Mouse (Mus musculus): ENCODE data around the gene Mb21d2. TPM values are rescaled to one million over a fixed set of nuclear protein-coding genes. Genes with fewer than 3 reads are reported as not detected.

The Mb21d2 gene
- polyA plus RNA-seq, 1 experiment from 2014 or later = 4.2 TPM

- no peak for ATAC-seq (replicated peaks; ENCODE audit: low FRiP score)
- WGBS = 49% methylated on average over 24 of the region's 24 CpGs
- Histone ChIP-seq H3K36me3 (ENCODE audit: control insufficient read depth, insufficient read depth, low read length) (no peaks in the 10 kb centered on the region), H3K4me1 (replicated peaks; ENCODE audit: control insufficient read depth, insufficient read depth, low read length) (no peaks in the 10 kb centered on the region), H3K27me3 (replicated peaks; ENCODE audit: control insufficient read depth, insufficient read depth, low read length) (no peaks in the 10 kb centered on the region), H3K27ac (ENCODE audit: low read depth, low read length) (no peak overlapping the region), H3K4me2 (no peak overlapping the region), H3K9me3 (ENCODE audit: control insufficient read depth, low read length) (no peaks in the 10 kb centered on the region), H3K4me3 (ENCODE audit: low read depth, low read length) (no peak overlapping the region), H3K9ac (ENCODE audit: low read depth, low read length) (no peak overlapping the region)
- DNase-seq (ENCODE audit: low spot score) = no peak
These were observed 89.1 kb downstream of the Mb21d2 start for GRCm38 (mm10) chr16:28840075-28840974.

DNA sequence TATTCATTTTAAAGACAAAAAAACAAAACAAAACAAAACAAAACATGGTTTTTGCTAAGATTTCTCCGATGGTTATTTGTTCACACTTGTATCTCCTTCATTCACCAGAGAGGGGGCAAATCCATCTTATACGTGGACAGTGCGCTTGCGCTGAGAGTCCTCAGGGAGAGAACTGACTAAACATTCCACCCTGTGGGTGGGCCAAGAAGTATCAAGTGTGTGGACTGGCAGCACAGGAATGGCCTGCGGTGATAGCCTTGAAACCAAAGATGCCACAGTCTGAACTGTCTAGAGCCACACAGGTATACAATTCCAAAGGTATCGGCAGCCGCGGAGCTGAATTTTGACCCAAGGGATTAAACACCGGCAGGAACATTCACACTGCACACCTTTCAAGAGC, 89.9 kb downstream of the Mb21d2 start:
- Histone ChIP-seq H3K4me1 (replicated peaks; ENCODE audit: control insufficient read depth, insufficient read depth, low read length) (no peaks in the 10 kb centered on the region), H3K27me3 (replicated peaks; ENCODE audit: control insufficient read depth, insufficient read depth, low read length) (no peaks in the 10 kb centered on the region), H3K4me2 (no peak overlapping the region), H3K4me3 (ENCODE audit: low read depth, low read length) (no peak overlapping the region), H3K9ac (ENCODE audit: low read depth, low read length) (no peak overlapping the region), H3K27ac (ENCODE audit: low read depth, low read length) (no peak overlapping the region), H3K36me3 (ENCODE audit: control insufficient read depth, insufficient read depth, low read length) (no peaks in the 10 kb centered on the region), H3K9me3 (ENCODE audit: control insufficient read depth, low read length) (no peaks in the 10 kb centered on the region)
- DNase-seq (ENCODE audit: low spot score) (no peak), ATAC-seq (replicated peaks; ENCODE audit: low FRiP score) (no peak)
- 82% methylated on average over 9 of the region's 9 CpGs for WGBS

- DNase-seq (ENCODE audit: low spot score) (no peak), ATAC-seq (replicated peaks; ENCODE audit: low FRiP score) (no peak)
- Histone ChIP-seq H3K4me3 (ENCODE audit: low read depth, low read length) (no peak overlapping the region), H3K9ac (ENCODE audit: low read depth, low read length) (no peak overlapping the region), H3K27ac (ENCODE audit: low read depth, low read length) (no peak overlapping the region), H3K4me1 (replicated peaks; ENCODE audit: control insufficient read depth, insufficient read depth, low read length) (no peaks in the 10 kb centered on the region), H3K4me2 (no peak overlapping the region), H3K9me3 (ENCODE audit: control insufficient read depth, low read length) (no peaks in the 10 kb centered on the region), H3K36me3 (ENCODE audit: control insufficient read depth, insufficient read depth, low read length) (no peaks in the 10 kb centered on the region), H3K27me3 (replicated peaks; ENCODE audit: control insufficient read depth, insufficient read depth, low read length) (no peaks in the 10 kb centered on the region)
- 20% methylated on average over 12 of the region's 12 CpGs for WGBS
These were observed 91.5 kb downstream of the Mb21d2 start for GRCm38 (mm10) chr16:28838016-28838415.

- H3K27ac ChIP-seq (ENCODE audit: low read depth, low read length) = no peak overlapping the region
- H3K9ac ChIP-seq (ENCODE audit: low read depth, low read length) = no peak overlapping the region
- WGBS = 77% methylated on average over 12 of the region's 12 CpGs
- no peaks in the 10 kb centered on the region for H3K27me3 ChIP-seq (replicated peaks; ENCODE audit: control insufficient read depth, insufficient read depth, low read length)
- H3K36me3 ChIP-seq (ENCODE audit: control insufficient read depth, insufficient read depth, low read length) = no peaks in the 10 kb centered on the region
- H3K4me3 ChIP-seq (ENCODE audit: low read depth, low read length) = no peak overlapping the region
- H3K4me1 ChIP-seq (replicated peaks; ENCODE audit: control insufficient read depth, insufficient read depth, low read length) = no peaks in the 10 kb centered on the region
- no peak for DNase-seq (ENCODE audit: low spot score)
- ATAC-seq (replicated peaks; ENCODE audit: low FRiP score) = no peak
- no peak overlapping the region for H3K4me2 ChIP-seq
- H3K9me3 ChIP-seq (ENCODE audit: control insufficient read depth, low read length) = no peaks in the 10 kb centered on the region
These were observed 97.3 kb downstream of the Mb21d2 start for GRCm38 (mm10) chr16:28832085-28832635.

GRCm38 (mm10) chr16:28829263-28829955, 100.1 kb downstream of the Mb21d2 start:
- H3K36me3 ChIP-seq (ENCODE audit: control insufficient read depth, insufficient read depth, low read length) = no peaks in the 10 kb centered on the region
- 84% methylated on average over 10 of the region's 10 CpGs for WGBS
- H3K4me2 ChIP-seq = no peak overlapping the region
- H3K4me3 ChIP-seq (ENCODE audit: low read depth, low read length) = no peak overlapping the region
- no peak overlapping the region for H3K9ac ChIP-seq (ENCODE audit: low read depth, low read length)
- no peak for DNase-seq (ENCODE audit: low spot score)
- H3K4me1 ChIP-seq (replicated peaks; ENCODE audit: control insufficient read depth, insufficient read depth, low read length) = no peaks in the 10 kb centered on the region
- no peak overlapping the region for H3K27ac ChIP-seq (ENCODE audit: low read depth, low read length)
- no peaks in the 10 kb centered on the region for H3K9me3 ChIP-seq (ENCODE audit: control insufficient read depth, low read length)
- no peak for ATAC-seq (replicated peaks; ENCODE audit: low FRiP score)
- no peaks in the 10 kb centered on the region for H3K27me3 ChIP-seq (replicated peaks; ENCODE audit: control insufficient read depth, insufficient read depth, low read length)

DNA sequence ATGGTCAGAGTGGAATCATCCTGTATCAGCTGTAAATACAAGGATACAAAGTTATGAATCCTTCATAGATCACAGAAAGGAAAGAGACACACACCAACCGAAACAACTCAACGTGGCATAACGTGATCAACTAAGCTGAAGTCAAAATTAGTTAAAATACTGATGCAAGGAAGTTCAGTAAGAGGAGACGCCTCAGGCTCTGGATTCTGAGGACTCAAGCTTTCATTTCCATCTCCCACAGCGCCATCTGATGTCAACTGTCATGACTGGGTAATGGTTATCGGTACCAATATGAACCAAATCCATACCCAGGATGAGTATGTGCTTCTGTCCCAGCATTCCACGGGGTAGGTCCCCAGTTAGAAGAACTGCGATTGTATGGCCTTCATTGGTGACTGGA, 104.7 kb downstream of the Mb21d2 start:
- H3K9me3 ChIP-seq (ENCODE audit: control insufficient read depth, low read length) = no peaks in the 10 kb centered on the region
- H3K27ac ChIP-seq (ENCODE audit: low read depth, low read length) = no peak overlapping the region
- WGBS = 85% methylated on average over 8 of the region's 8 CpGs
- no peaks in the 10 kb centered on the region for H3K36me3 ChIP-seq (ENCODE audit: control insufficient read depth, insufficient read depth, low read length)
- no peak overlapping the region for H3K4me3 ChIP-seq (ENCODE audit: low read depth, low read length)
- no peak overlapping the region for H3K4me2 ChIP-seq
- H3K27me3 ChIP-seq (replicated peaks; ENCODE audit: control insufficient read depth, insufficient read depth, low read length) = no peaks in the 10 kb centered on the region
- ATAC-seq (replicated peaks; ENCODE audit: low FRiP score) (no peak), DNase-seq (ENCODE audit: low spot score) (no peak)
- no peak overlapping the region for H3K9ac ChIP-seq (ENCODE audit: low read depth, low read length)
- H3K4me1 ChIP-seq (replicated peaks; ENCODE audit: control insufficient read depth, insufficient read depth, low read length) = no peaks in the 10 kb centered on the region

DNA sequence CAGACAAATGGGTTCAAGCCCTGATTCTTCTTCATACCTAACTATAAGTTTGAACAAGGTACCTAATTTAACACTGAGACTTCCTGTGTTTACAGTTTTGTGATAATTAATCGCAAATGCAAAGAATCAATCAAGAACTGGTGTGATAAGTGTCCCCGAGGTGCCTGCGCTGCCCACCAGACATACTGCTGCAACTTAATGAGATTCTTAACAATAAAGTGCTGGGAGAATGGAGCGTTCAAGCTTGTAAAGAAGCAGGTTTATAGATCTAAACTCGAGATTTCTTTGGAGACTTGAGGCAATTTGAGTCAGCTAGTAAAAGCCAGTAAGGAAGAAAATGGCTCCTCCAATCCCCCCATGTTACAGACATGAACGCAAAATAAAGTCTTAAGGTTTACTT, 107.7 kb downstream of the Mb21d2 start:
- Histone ChIP-seq H3K9ac (ENCODE audit: low read depth, low read length) (no peak overlapping the region), H3K4me2 (no peak overlapping the region), H3K27ac (ENCODE audit: low read depth, low read length) (no peak overlapping the region), H3K9me3 (ENCODE audit: control insufficient read depth, low read length) (no peaks in the 10 kb centered on the region), H3K36me3 (ENCODE audit: control insufficient read depth, insufficient read depth, low read length) (no peaks in the 10 kb centered on the region), H3K4me1 (replicated peaks; ENCODE audit: control insufficient read depth, insufficient read depth, low read length) (no peaks in the 10 kb centered on the region), H3K4me3 (ENCODE audit: low read depth, low read length) (no peak overlapping the region), H3K27me3 (replicated peaks; ENCODE audit: control insufficient read depth, insufficient read depth, low read length) (no peaks in the 10 kb centered on the region)
- 67% methylated on average over 6 of the region's 6 CpGs for WGBS
- no peak for DNase-seq (ENCODE audit: low spot score)
- ATAC-seq (replicated peaks; ENCODE audit: low FRiP score) = no peak

- no peaks in the 10 kb centered on the region for H3K9me3 ChIP-seq (ENCODE audit: control insufficient read depth, low read length)
- no peak overlapping the region for H3K4me3 ChIP-seq (ENCODE audit: low read depth, low read length)
- 68% methylated on average over 5 of the region's 5 CpGs for WGBS
- no peak overlapping the region for H3K27ac ChIP-seq (ENCODE audit: low read depth, low read length)
- H3K4me1 ChIP-seq (replicated peaks; ENCODE audit: control insufficient read depth, insufficient read depth, low read length) = no peaks in the 10 kb centered on the region
- H3K9ac ChIP-seq (ENCODE audit: low read depth, low read length) = no peak overlapping the region
- H3K36me3 ChIP-seq (ENCODE audit: control insufficient read depth, insufficient read depth, low read length) = no peaks in the 10 kb centered on the region
- no peak for ATAC-seq (replicated peaks; ENCODE audit: low FRiP score)
- H3K4me2 ChIP-seq = no peak overlapping the region
- no peak for DNase-seq (ENCODE audit: low spot score)
- no peaks in the 10 kb centered on the region for H3K27me3 ChIP-seq (replicated peaks; ENCODE audit: control insufficient read depth, insufficient read depth, low read length)
These were observed 110.7 kb downstream of the Mb21d2 start for GRCm38 (mm10) chr16:28818749-28819285.
